Mouse (Mus musculus): Measurements from ENCODE around the gene Gypa. TPM values are rescaled to one million over a fixed set of nuclear protein-coding genes. Genes with fewer than 3 reads are reported as not detected.

The Gypa gene
- polyA plus RNA-seq, 1 experiment from 2014 or later = 2.5 TPM

Other genes starting within 250 kb of the Gypa start
- 0.20 and 0.24 TPM in 2 replicates for gene Frem3, start 117.3 kb downstream of the Gypa start, polyA plus RNA-seq (2014; fragmentation: Nextera tagmentation; extraction: Ambion mirVana)
- 70.3 and 78.3 TPM in 2 replicates for gene Smarca5, start 245.7 kb downstream of the Gypa start, polyA plus RNA-seq (2014; fragmentation: Nextera tagmentation; extraction: Ambion mirVana)

Measured in intestine, embryonic 14.5 days (tissue).